Mouse (Mus musculus) megakaryocyte progenitor cell, adult 5-6 weeks (primary cell): ENCODE results near the gene Exoc3l. TPM values are rescaled to one million over a fixed set of nuclear protein-coding genes. Genes with fewer than 3 reads are reported as not detected.
"Not testable (repeated sequence)": the region's sequence is repeated elsewhere in the genome, so short reads cannot be mapped to it uniquely, and the experiment has no call there.

ENCODE experiments used
- ATAC-seq: replicated peaks from 2 replicates; pipeline ENCODE4 v1.8.0; 2016; ENCODE audit warnings: mild to moderate bottlenecking, moderate TSS enrichment, inconsistent platforms; ENCODE audit not compliant: poor library complexity
- total RNA-seq, 2 experiments: library from RNA; stranded (forward) in 1 of 2; stranded (reverse) in 1 of 2; fragments of 157-497, 149-512 nt in 1 of 2; fragments of 200-1000 nt in 1 of 2; gene quantifications; 2 replicates each; pipeline versions ENCODE4 v1.2.3 to v1.2.4; 2015 to 2017

Exoc3l gene
- total RNA-seq, 2 experiments from 2014 or later = 0.52 to 1.6 TPM

DNA sequence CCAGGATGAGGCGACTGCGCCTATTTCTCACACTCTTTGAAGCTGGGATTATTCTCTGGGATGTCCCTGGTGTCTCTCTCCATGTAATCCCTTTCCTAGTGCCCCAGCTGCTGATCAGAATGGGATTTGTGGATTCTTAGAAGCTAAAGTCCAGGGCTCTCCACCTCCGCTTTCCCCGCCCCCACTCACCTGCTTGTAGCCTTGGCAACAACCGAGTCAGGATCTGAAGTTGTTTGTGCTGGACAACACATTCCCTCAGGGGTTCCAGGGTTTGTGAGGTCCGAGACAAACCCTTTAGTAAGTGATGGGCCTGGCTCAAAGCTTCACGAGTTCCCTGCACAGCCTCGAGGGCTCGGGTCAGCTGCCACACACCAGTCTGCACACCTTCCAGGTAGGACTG lies 1.1 kb downstream of the Exoc3l start:
- no peak for ATAC-seq

GRCm38 (mm10) chr8:105293405-105293804 lies 2.5 kb downstream of the Exoc3l start:
- ATAC-seq = no peak

DNA sequence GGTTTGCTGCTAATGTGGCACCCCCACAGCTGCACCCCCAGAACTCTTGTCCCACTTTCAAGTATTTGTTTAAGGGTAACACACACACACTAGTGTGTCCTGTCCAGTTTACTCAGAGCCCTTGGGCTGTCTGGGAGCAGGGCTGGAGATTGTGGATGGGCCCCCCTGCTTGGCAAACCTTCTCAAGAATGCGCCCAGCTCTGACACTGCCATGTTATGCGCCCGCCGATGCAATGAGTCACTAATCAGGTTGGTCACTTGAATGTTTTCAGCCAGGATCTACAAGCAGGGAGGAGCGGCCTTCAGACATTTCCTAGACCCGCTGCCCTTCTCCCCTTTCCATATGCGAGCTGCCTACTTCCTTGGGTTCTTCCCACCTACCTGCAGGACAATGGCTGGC lies 3.4 kb downstream of the Exoc3l start:
- ATAC-seq = no peak

DNA sequence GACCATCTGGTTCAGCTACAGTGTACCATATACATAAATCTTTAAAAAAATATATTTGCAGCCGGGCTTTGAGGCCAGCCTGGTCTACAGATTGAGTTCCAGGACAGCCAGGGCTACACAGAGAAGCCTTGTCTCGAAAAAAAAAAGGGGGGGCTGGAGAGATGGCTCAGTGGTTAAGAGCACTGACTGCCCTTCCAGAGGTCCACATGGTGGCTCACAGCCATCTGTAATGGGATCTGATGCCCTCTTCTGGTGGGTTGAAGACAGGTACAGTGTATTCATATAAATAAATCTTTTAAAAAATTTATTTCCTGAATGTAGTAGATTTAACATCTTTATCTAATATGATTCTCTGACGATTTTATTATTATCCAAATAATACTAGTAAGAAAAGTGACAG lies 4.1 kb downstream of the Exoc3l start:
- ATAC-seq = not testable (repeated sequence)

DNA sequence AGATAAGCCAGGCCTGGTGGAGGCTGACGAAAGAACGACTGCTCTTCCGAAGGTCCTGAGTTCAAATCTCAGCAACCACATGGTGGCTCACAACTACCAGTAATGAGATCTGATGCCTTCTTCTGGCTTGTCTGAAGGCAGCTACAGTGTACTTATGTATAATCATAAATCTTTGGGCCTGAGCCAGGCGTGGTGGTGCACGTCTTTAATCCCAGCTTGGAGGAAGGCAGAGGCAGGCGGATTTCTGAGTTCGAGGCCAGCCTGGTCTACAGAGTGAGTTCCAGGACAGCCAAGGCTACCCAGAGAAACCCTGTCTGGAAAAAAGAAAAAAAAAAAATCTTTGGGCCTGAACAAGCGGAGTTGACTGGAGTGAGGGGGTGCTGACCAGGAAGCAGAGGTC lies 4.5 kb downstream of the Exoc3l start:
- not testable (repeated sequence) for ATAC-seq

- peak; percentile 61 for ATAC-seq
Measured at GRCm38 (mm10) chr8:105290554-105291314, 5.2 kb downstream of the Exoc3l start.

DNA sequence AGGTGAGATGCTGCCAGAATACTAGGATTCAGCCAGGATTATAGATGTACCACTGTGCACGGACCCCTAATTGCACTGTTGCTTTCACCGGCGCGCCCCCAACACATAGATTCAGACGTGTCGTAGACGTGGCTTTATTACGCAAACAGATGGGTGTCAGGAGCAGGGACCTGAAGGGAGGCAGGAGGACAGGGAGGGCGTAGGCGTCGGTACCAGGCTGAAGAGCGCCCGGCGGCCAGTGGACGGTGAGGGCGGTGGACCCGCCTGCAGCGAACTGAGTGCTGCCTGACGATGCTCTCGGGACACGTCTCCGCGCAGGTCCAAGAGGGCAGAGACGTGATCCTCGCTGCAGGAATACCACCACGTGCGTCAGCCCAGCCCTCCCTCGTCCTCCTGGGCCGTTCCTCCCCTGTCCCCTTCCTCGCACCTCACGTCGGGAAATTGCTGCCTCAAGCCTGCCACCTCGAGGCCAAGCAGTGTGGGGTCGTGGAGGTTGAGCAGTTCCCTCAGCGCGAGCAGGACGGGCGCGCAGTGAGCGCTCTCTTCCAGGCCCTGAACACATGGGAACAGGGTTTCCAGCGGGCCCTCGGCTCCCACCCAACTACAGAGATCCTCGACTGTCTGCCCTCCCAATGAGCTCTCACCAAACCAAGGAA lies 6.0 kb downstream of the Exoc3l start, which contains the start of gene 4931428F04Rik:
4931428F04Rik (minus strand) TSS at position 60 of the 656 bp plus-strand sequence.
- ATAC-seq = peak; percentile 28

GRCm38 (mm10) chr8:105288958-105289732 lies 6.8 kb downstream of the Exoc3l start:
- peak; percentile 82 for ATAC-seq

DNA sequence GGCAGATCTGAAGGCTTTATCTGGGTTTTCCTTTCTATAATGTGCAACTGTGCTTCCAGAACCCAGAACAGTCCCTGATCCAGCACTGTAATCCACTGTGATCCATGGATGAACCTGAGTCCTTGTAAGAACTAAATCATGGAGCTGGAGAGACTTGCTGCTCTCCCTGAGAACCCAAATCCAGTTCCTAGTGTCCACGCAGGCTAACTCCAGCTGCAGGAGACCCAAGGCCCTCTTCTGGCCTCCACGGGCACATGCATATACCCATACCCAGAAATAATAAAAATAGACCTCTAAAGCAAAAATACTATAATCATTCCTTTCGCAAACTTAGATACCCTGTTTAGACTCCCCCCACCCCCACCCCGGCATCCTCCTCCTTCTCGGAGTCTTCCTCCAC lies 7.7 kb downstream of the Exoc3l start:
- ATAC-seq = no peak

GRCm38 (mm10) chr8:105286907-105287306 lies 9.0 kb downstream of the Exoc3l start:
- no peak for ATAC-seq

GRCm38 (mm10) chr8:105285514-105285913 lies 10.4 kb downstream of the Exoc3l start:
- no peak for ATAC-seq

- ATAC-seq = peak; percentile 75
Measured at GRCm38 (mm10) chr8:105283074-105283473, 12.8 kb downstream of the Exoc3l start.

GRCm38 (mm10) chr8:105282239-105282638 lies 13.7 kb downstream of the Exoc3l start:
- ATAC-seq = no peak

DNA sequence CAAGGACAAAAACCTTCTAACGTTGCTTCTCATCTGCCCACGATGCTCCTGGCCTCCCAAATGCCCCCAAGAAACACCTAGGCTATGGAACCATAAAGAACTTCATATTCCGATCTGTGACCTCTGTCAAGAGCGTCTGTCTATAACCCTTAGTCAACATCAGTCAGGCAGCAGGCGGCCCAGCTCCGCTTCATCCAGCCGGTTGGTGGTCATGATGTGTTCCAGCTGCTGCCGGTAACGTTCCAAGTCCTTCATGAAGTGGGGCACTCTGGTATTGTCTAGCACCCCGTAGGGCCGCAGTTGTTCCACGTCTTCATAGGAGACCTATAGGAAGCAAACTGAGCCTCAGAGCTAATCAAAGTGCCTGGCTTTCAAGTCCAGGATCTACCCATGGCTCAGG lies 14.1 kb downstream of the Exoc3l start:
- no peak for ATAC-seq

- ATAC-seq = no peak
Measured at GRCm38 (mm10) chr8:105280567-105280966, 15.3 kb downstream of the Exoc3l start.

DNA sequence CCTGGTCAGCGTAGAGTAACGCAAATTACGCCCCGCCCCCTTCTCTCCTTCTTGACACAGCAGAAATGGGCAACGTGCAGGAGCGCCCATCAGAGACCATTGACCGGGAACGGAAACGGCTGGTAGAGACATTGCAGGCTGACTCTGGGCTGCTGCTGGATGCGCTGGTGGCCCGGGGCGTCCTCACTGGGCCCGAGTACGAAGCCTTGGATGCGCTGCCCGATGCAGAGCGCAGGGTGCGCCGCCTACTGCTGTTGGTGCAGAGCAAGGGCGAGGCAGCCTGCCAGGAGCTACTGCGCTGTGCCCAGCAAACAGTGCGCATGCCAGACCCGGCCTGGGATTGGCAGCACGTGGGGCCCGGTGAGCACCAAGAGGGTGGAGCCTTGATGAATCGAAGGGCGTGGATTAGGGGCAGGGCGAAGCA lies 17.0 kb downstream of the Exoc3l start:
- peak; percentile 78 for ATAC-seq

- ATAC-seq = peak; percentile 68
Measured at GRCm38 (mm10) chr8:105276292-105277120, 19.4 kb downstream of the Exoc3l start.

GRCm38 (mm10) chr8:105275840-105276239 lies 20.1 kb downstream of the Exoc3l start, which contains the start of gene Nol3:
Gene Nol3, plus strand, starts transcription at chr8:105276140.
- no peak for ATAC-seq

- ATAC-seq = no peak
Measured at GRCm38 (mm10) chr8:105275387-105275786, 20.5 kb downstream of the Exoc3l start.

- ATAC-seq = no peak
Measured at GRCm38 (mm10) chr8:105270916-105271186, 25.1 kb downstream of the Exoc3l start.
